Mouse (Mus musculus) erythroblast, embryonic 14.5 days (primary cell): Measurements from ENCODE around the gene Maml3.

Source experiments
- GATA1 ChIP-seq: IDR thresholded peaks from 2 replicates; pipeline ENCODE4 v1.6.1; 2012; ENCODE audit warnings: low read length, inconsistent platforms, mixed read lengths
- TAL1 ChIP-seq: IDR thresholded peaks from 3 replicates; pipeline ENCODE4 v1.6.1; 2012; ENCODE audit warnings: low read length, inconsistent platforms, mixed read lengths

- TF ChIP-seq GATA1: no peak
- TF ChIP-seq TAL1: no peak
These were observed 418.6 kb downstream of the Maml3 start for GRCm38 (mm10) chr3:51686316-51686715.
